Mouse (Mus musculus): ENCODE data around the gene Nxt2. TPM values are rescaled to one million over a fixed set of nuclear protein-coding genes. Genes with fewer than 3 reads are reported as not detected.

Nxt2 gene
- 1 to 10 TPM; 3.4 to 4.2 TPM for total RNA-seq (2021)
- long read RNA-seq, experiment 1, partial matches to known transcripts: 0 of 5 reads
- long read RNA-seq, experiment 1, other reads (novel, unspliced or antisense): 1 of 5 reads
- long read RNA-seq, experiment 2, transcript Nxt2-203 (4 exons, 2,484 nt): major isoform, 7 of 10 reads
- long read RNA-seq, experiment 2, partial matches to known transcripts: 1 of 10 reads
- long read RNA-seq, experiment 2, other reads (novel, unspliced or antisense): 0 of 10 reads

DNA sequence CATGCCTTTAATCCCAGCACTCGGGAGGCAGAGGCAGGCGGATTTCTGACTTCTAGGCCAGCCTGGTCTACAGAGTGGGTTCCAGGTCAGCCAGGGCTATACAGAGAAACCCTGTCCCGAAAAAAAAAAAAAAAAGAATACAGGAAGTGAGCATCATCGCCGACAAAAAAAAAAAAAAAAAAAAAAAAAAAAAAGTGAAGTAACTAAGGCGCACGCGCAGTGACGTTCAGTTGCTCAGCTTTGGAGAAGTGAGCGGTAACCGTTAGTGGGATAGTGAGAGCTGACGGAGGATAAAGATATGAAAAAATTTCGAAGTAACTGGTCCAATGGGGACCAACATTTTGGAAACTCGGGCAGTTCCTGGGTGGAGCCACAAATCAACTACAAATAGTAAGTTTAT, at the start of gene Nxt2:
Gene Nxt2 (plus strand): TSS at position 229 of the 400 bp plus-strand sequence.
- no peak for DNase-seq (ENCODE audit: low spot score)

DNA sequence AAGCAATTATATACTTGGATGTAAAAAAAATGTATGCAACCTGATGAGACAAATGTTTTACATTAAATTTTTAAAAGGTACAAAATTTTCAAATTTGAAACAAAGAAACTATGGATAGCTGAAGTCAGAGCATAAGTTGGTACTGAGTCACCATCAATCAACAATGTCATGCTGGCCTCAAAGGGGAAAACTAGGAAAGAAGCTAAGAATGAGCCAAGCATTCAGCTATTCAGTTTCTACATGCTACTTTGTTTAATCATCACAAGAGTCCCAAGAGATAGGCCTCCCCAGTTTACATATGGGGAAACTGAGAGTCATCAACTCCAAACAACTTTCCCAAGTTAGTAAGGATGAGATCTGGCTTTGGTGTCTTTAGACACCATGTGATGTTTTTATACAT, 49.6 kb upstream of the Nxt2 start:
- DNase-seq (ENCODE audit: low spot score): no peak

DNA sequence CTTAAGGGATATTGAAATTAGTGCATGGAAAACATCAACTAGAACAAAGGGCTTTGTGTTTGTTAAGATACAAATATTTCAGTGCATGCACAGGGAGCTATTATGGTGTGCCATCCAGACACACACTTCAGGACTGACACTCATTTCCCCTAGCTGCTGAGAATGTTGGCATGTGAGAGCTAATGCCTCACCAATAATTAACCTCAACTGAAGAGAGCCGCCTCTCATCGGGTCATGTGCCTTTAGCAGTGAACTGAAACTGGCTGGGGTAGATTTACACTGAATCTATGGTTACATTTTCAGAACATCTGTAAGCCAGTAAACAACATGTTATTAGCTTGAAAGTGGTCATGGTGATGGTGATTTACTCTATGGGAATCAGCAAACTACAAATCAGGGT, 44.5 kb upstream of the Nxt2 start:
- no peak for DNase-seq (ENCODE audit: low spot score)

DNA sequence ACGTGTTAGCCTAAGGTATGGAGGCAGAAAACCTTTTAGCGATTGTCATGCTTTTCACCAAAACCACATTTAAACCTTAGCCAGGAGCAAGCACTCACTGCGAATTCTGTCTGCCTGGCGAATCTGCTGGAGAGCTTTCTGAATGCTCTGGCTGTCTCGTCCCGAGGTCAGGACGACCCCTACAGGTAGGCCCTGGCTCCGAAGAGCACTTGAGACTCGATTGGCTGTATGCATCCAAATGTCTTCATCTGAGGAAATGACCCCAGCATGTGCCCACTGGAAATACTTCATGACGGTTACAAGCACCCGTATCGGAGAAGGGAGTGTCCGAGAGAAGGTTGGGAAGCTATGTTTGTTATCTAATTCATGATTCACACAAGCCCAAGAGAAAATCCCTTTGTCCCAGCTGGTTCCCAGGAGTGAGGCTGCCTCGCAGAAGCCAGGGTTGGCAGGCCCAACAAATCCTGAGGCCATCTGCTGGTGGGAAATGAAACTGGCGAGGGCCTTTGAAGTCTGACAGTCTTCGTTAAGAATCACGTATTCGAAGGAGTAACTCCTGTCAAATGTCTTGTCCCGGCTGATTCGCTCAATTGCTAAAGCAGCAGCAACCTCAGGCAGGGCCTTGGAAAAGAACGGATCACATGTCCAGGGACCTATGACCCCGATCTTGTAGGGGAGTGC, 37.4 kb upstream of the Nxt2 start:
- DNase-seq (ENCODE audit: low spot score): peak; percentile 7

- no peak for DNase-seq (ENCODE audit: low spot score)
Observed at GRCm38 (mm10) chrX:142190355-142190754, 36.2 kb upstream of the Nxt2 start.

DNA sequence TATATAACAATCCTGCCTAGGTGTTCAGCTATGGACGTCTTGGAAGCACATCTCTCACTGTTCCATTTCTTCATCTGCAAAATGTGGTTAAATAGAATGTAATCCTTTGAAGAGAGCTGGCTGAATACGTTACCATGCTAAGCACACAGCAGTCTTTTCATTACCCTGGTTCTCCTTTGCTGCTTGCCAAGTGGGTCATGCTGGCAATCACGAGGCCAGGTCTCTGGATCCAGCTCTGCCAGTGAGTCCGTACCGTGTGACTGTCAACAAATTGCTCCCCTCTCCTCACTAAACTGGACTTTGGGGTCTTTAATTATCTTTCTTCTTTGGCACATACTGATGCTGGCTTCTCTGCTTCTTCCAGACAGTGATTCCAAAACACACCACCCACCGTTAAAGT, 32.1 kb upstream of the Nxt2 start:
- no peak for DNase-seq (ENCODE audit: low spot score)

- DNase-seq (ENCODE audit: low spot score): no peak
Observed at GRCm38 (mm10) chrX:142195551-142195950, 31.0 kb upstream of the Nxt2 start.

- no peak for DNase-seq (ENCODE audit: low spot score)
Observed at GRCm38 (mm10) chrX:142196831-142197230, 29.7 kb upstream of the Nxt2 start, which contains the start of gene Gucy2f. Gene Gucy2f (minus strand): TSS chrX:142196931.

DNA sequence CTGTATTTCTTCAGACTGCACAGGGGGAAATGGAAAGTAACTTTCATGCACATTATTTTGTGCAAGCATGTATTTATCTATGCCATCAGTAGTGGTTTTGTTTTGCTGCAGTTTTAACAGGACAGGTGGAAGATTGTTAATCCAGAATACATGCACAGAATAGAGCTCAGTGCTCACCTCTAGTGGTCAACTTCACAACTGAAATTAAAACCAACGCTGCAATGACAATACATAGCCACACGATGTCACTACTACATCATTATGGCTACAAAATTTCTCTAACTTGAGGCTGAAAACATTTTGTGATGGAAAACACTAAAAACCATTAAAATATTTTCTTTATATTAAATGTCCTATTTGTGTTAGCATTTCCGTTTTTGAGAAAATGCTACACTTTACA, 26.3 kb upstream of the Nxt2 start:
- DNase-seq (ENCODE audit: low spot score): peak; percentile 28

DNA sequence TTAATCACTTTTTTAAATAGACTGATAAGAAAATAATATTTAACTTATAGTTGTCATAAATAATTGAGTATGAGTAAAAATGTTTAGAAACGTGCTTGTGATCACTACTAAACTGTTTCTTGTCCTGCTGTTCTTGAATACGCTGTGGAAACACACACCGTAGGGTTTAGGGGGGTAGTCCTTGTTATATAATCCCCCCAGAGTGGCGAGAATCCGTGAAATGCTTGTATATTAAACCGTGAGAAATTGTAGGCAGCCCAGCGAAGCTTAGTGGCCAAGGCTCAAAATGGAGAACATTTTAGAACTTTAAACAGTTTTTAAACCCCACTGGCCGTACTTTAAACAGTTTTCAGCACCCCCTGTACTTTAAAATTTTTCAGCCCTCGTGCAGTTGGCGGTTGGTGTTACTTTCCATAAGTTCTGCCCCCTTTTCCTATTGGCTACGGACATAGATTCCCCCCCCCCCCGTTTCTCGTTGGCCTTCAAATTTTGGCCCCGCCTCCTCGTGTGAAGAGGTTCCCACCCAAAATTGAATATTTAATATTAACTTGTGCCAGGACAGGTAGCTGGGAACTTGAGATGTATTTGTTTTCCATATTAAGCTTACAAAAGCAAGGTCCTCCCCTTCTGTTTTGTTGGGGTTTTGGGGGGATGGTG, 956 bp downstream of the Nxt2 start:
- no peak for DNase-seq (ENCODE audit: low spot score)

DNA sequence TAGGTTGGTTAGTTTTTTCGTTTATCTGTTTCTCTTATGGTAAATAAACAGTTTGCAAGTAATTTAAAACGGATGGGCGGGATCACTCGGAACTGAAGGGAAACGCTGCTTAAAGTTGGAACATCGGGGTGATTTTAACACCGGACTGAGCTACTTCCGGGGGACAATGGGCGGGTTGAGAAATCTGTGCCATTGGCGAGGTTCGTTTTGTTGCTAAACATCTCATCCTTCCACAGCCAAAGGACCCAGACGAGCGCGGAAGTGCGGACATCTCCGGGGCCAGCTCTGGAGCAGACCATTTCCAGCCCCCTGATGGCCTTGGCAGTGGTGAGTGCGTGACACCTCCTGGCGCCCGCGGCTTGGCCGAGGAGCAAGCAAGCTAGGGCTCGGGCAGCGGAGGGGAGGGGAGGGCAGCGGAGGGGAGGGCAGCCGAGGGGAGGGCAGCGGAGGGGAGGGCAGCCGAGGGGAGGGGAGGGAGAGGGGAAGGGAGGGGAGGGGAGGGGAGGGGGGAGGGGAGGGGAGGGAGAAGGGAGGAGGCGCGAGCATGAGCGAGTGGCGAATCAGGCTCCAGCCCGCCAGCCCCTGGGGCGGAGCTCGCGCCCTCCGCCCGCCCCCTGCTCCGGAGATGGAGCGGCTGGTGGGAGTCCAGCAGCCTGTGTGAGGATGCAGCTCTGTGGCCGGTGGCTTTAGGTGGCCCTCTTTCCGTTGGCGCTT, 1.6 kb downstream of the Nxt2 start:
- peak; percentile 62 for DNase-seq (ENCODE audit: low spot score)

GRCm38 (mm10) chrX:142228769-142229158, 2.2 kb downstream of the Nxt2 start:
- no peak for DNase-seq (ENCODE audit: low spot score)

DNA sequence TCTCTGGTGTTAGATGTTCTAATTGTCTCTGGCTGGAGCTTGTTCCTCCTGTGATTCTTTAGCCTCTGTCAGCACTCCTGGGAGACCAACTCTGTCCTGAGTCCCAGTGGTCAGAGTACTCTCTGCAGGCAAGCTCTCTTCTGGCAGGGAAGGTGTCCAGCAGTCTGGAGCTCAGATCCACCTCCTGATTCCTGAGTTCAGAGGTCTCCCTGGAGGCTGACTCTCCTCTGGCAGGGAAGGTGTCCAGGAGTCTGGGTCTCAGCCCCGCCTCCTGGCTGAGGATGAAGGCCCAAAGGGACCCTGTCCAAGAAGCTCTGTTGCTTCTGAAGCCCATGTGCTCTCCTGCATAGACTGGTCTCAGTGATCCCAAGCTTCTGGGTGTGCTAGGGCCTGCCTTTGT, 9.6 kb downstream of the Nxt2 start:
- DNase-seq (ENCODE audit: low spot score): peak; percentile 1

DNA sequence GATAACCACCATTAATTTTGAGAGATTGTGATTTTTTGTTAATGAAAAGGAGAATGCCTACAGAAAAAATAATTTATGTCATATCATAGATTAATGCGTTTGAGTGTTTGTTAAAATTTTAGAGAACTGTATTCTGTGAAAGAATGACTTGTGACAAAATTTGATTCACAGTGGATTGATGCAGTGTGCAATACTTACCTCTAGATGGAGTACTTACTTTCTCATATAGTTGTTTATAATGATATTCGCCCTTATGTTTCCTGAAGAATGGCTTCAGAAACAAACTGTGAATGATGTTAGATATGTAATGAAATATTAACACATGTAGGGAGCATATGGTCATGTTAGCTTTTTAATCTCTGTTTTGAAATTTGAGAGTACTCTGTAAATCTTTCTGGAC, 10.5 kb downstream of the Nxt2 start:
- no peak for DNase-seq (ENCODE audit: low spot score)

- DNase-seq (ENCODE audit: low spot score): no peak
Observed at GRCm38 (mm10) chrX:142245682-142246327, 19.2 kb downstream of the Nxt2 start.

- no peak for DNase-seq (ENCODE audit: low spot score)
Observed at GRCm38 (mm10) chrX:142250008-142250736, 23.6 kb downstream of the Nxt2 start.

GRCm38 (mm10) chrX:142276031-142276430, 49.5 kb downstream of the Nxt2 start:
- DNase-seq (ENCODE audit: low spot score): no peak

DNA sequence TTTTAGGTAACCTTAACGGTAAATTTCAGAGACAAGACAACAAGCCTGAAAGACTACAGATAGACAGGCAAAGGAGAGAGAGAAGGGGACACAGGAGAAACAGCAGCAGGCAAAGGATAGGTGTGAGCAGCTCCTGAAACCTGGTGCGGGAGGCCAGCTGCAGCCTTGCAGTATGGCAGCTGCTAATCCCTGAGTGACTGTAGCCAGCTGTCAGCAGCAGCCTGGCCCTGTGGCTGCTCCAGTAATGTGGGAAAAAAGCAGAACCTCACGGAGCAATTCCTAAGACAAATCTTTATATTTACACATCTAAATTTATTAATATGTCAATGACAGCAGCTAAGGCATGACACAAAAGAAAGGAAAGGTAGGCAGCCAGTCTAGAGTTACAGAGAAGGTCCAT, 50.0 kb downstream of the Nxt2 start:
- DNase-seq (ENCODE audit: low spot score): no peak

DNA sequence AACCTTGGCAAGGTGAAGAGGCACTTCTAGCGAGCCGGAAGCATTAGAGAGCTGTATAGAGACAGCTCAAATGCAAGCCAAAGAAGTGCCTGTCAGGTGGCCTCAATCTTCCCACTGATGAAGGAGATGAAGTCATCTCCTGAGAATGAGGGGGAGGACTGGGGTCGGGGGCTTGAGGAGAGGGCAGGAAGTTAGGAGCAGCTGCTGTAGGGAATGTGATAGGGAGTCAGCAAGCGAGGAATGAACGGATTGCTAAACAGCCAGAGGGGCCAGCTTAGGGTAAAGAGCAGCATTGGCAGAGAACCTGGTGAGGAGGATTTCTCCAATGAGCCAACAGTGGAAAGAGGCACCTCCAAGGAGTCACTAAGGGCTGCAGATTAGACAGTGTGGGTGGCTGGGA, 59.3 kb downstream of the Nxt2 start:
- DNase-seq (ENCODE audit: low spot score): no peak

Measured in gastrocnemius, adult 18-20 months (tissue).